Mouse (Mus musculus): ENCODE data around the gene Rgs3. TPM values are rescaled to one million over a fixed set of nuclear protein-coding genes. Genes with fewer than 3 reads are reported as not detected.

The Rgs3 gene
- polyA plus RNA-seq, 1 experiment from 2014 or later = 29.4 TPM

DNA sequence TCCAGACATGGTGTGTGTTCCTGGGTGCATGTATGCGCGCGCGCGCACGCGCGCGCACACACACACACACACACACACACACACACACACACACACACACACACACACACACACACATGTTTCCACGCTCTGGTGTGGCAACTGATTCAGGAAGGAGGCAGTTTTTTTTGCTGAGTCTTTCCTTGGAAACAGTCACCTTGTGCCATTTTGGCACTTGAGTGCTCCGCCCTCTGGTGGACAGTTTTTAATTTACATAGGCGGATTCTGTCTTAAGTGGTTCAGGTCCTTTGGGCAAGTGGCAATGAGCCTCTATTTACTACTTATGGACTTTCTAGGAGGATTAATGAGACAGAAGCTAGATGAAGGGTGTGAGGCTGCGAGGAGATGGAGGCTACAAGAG lies 136.3 kb downstream of the Rgs3 start:
- 70% methylated on average over 13 of the region's 13 CpGs for WGBS
- Histone ChIP-seq H3K9me3 (replicated peaks) (no peaks in the 10 kb centered on the region), H3K4me3 (no peak overlapping the region), H3K27ac (replicated peaks) (no peak overlapping the region), H3K36me3 (peaks cover 67% of the 10 kb centered on the region), H3K27me3 (ENCODE audit: low read depth, poor library complexity, severe bottlenecking) (no peaks in the 10 kb centered on the region), H3K4me1 (peaks cover 63% of the 10 kb centered on the region)
- peak; percentile 49 for DNase-seq (ENCODE audit: low spot score)

DNA sequence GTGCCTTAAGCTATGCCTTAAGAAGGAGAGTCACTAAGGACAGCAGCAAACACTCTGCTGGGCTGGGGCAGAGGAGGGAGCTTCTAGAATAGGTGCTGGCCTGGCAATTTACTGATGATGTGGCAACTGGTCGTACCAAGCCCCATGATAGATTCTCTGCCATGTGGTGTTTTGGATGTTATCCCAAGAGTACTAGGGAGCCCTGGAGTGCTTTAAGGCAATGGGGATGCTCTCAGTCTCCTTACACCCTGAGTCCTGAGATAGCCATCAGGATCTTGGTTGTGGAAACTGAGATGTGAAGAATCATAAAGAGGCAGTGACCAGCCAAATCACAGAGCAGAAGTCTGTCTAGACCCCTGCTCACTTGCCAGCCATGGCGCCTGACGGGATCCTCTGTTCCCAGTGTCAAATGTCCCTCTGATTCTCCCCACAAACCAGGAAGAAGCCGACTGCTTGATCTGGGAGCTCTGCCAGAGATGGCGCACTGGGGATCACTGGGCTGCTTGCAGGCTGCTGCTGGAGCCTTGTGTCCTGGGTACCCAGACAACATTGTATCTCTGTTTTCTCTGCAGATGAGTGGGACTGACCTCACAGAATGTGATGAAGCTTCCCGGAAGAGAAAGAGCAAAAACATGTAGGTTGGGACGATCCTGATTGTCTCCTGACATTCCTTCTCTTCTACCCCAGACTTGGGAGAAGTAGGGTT lies 137.2 kb downstream of the Rgs3 start:
- no peak overlapping the region for H3K4me3 ChIP-seq
- H3K36me3 ChIP-seq = peaks cover 67% of the 10 kb centered on the region
- 64% methylated on average over 7 of the region's 7 CpGs for WGBS
- peaks cover 58% of the 10 kb centered on the region for H3K4me1 ChIP-seq
- H3K9me3 ChIP-seq (replicated peaks) = no peaks in the 10 kb centered on the region
- no peak for DNase-seq (ENCODE audit: low spot score)
- H3K27me3 ChIP-seq (ENCODE audit: low read depth, poor library complexity, severe bottlenecking) = no peaks in the 10 kb centered on the region
- no peak overlapping the region for H3K27ac ChIP-seq (replicated peaks)

DNA sequence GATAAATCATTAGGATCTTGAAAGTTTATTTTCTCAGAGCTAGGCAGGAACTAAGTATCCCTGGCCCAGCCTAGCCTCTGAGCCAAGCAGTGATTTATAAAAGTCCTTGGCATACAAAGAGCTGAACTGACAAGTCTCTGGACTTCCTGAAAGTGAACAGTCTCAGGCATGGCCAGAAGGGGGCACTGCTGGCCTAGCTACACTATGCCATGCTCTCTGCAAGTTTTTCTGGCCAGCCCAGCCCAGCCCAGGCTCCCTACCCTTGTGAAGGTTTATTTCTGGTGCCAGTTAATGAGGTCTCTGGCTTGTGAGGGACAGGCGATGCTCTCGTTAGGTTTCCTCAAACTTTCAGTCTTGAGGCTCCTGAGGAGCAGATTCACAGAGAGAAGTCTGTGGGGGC lies 137.8 kb downstream of the Rgs3 start:
- H3K27ac ChIP-seq (replicated peaks) = 0 out of 2 replicates have a peak overlapping the region, but pooled peaks have one; percentile 18
- H3K4me1 ChIP-seq = peaks cover 58% of the 10 kb centered on the region
- no peak overlapping the region for H3K4me3 ChIP-seq

DNA sequence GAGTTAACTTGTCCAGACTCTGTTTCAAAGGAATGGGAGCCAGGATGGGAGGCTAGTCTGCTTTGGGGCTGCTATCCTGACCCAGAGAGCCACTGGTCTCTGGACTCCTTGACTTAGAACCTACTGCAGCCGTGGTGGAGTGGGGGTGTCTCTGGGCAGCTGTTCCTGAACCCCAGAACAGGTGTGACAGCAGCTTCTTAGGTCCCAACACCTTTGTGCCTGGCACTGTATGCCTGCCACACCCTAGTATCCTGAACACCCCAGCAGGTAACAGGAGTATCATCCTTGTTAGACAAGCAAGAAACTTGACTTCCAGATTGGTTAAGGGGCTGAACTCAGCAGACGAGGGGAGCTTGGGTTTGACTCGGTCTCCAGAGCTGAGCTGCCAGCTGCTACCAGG lies 138.9 kb downstream of the Rgs3 start:
- H3K9me3 ChIP-seq (replicated peaks) = no peaks in the 10 kb centered on the region
- 85% methylated on average over 3 of the region's 3 CpGs for WGBS
- H3K27ac ChIP-seq (replicated peaks) = no peak overlapping the region
- H3K27me3 ChIP-seq (ENCODE audit: low read depth, poor library complexity, severe bottlenecking) = no peaks in the 10 kb centered on the region
- DNase-seq (ENCODE audit: low spot score) = no peak
- peaks cover 49% of the 10 kb centered on the region for H3K4me1 ChIP-seq
- peaks cover 59% of the 10 kb centered on the region for H3K36me3 ChIP-seq
- H3K4me3 ChIP-seq = no peak overlapping the region

More for the DNA sequence above, 137.8 kb downstream of the Rgs3 start:
- DNase-seq (ENCODE audit: low spot score) = peak; percentile 73
- Histone ChIP-seq H3K9me3 (replicated peaks) (no peaks in the 10 kb centered on the region), H3K27me3 (ENCODE audit: low read depth, poor library complexity, severe bottlenecking) (no peaks in the 10 kb centered on the region), H3K36me3 (peaks cover 62% of the 10 kb centered on the region)
- WGBS = 34% methylated on average over 2 of the region's 2 CpGs

- H3K36me3 ChIP-seq = peaks cover 59% of the 10 kb centered on the region
- peak overlapping the region; percentile 34 for H3K4me3 ChIP-seq
These were observed 139.7 kb downstream of the Rgs3 start for GRCm38 (mm10) chr4:62699191-62699812.

DNA sequence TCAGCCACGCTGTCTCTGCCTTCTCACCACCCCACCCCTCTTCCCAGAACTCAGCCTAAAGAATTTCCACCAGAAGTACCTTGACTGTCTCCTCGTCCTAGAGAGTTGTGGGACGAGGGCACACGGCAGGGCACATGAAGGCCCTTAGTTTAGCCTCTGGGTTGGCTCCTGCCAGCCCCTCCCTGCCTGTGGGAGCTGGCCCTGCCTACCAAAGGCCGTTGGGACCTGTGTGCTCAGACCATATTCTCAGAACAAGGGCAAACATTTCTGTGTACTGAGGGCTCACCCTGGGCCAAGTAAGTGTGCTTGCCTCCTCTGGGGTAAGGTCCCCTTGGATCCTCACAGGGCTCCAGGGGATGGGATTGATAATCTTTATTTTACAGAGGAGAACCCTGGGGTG lies 140.8 kb downstream of the Rgs3 start:
- H3K4me3 ChIP-seq = peak overlapping the region; percentile 34

More at GRCm38 (mm10) chr4:62699191-62699812, 139.7 kb downstream of the Rgs3 start:
- peak overlapping the region; percentile 80 for H3K27ac ChIP-seq (replicated peaks)
- H3K27me3 ChIP-seq (ENCODE audit: low read depth, poor library complexity, severe bottlenecking) = no peaks in the 10 kb centered on the region
- peak; percentile 90 for DNase-seq (ENCODE audit: low spot score)
- under 1% methylated on average over 10 of the region's 10 CpGs for WGBS
- peaks cover 45% of the 10 kb centered on the region for H3K4me1 ChIP-seq
- no peaks in the 10 kb centered on the region for H3K9me3 ChIP-seq (replicated peaks)

GRCm38 (mm10) chr4:62703151-62703550 lies 143.5 kb downstream of the Rgs3 start:
- Histone ChIP-seq H3K27me3 (ENCODE audit: low read depth, poor library complexity, severe bottlenecking) (no peaks in the 10 kb centered on the region), H3K4me3 (no peak overlapping the region), H3K4me1 (peaks cover 40% of the 10 kb centered on the region), H3K9me3 (replicated peaks) (no peaks in the 10 kb centered on the region), H3K27ac (replicated peaks) (no peak overlapping the region), H3K36me3 (peaks cover 50% of the 10 kb centered on the region)
- WGBS = 79% methylated on average over 9 of the region's 9 CpGs
- DNase-seq (ENCODE audit: low spot score) = no peak

More for the DNA sequence above, 140.8 kb downstream of the Rgs3 start:
- Histone ChIP-seq H3K27me3 (ENCODE audit: low read depth, poor library complexity, severe bottlenecking) (no peaks in the 10 kb centered on the region), H3K36me3 (peaks cover 58% of the 10 kb centered on the region), H3K27ac (replicated peaks) (peak overlapping the region; percentile 80), H3K9me3 (replicated peaks) (no peaks in the 10 kb centered on the region), H3K4me1 (peaks cover 42% of the 10 kb centered on the region)
- 82% methylated on average over 5 of the region's 5 CpGs for WGBS
- no peak for DNase-seq (ENCODE audit: low spot score)

DNA sequence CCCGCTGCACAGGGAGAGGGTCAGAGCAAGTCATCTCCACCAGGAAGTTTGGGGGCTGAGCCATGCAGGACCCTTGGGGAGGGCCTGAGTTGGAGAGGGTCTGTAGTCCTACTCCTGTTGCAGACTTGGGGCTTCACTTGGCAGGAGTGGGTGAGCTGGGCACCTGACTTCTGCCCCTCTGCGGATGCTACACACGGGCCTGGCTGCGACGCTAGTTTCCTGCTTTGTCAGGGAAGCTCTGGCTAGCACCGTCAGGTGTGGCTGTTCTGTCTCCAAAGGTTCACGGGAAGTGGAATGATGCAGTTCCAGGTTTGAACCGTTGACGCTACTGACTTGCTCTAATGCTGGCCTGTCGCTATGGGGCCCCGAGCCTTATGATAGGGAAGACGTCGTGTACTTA lies 144.6 kb downstream of the Rgs3 start:
- H3K27me3 ChIP-seq (ENCODE audit: low read depth, poor library complexity, severe bottlenecking) = no peaks in the 10 kb centered on the region
- H3K27ac ChIP-seq (replicated peaks) = no peak overlapping the region
- H3K4me1 ChIP-seq = peaks cover 31% of the 10 kb centered on the region
- no peaks in the 10 kb centered on the region for H3K9me3 ChIP-seq (replicated peaks)
- DNase-seq (ENCODE audit: low spot score) = no peak
- H3K4me3 ChIP-seq = no peak overlapping the region
- WGBS = 95% methylated on average over 13 of the region's 13 CpGs
- H3K36me3 ChIP-seq = peaks cover 45% of the 10 kb centered on the region

- Histone ChIP-seq H3K4me1 (peaks cover 23% of the 10 kb centered on the region), H3K27ac (replicated peaks) (0 out of 2 replicates have a peak overlapping the region, but pooled peaks have one; percentile 13), H3K27me3 (ENCODE audit: low read depth, poor library complexity, severe bottlenecking) (no peaks in the 10 kb centered on the region), H3K4me3 (no peak overlapping the region), H3K36me3 (peaks cover 41% of the 10 kb centered on the region), H3K9me3 (replicated peaks) (no peaks in the 10 kb centered on the region)
- WGBS = 82% methylated on average over 10 of the region's 10 CpGs
- no peak for DNase-seq (ENCODE audit: low spot score)
These were observed 145.4 kb downstream of the Rgs3 start for GRCm38 (mm10) chr4:62705013-62705412.

DNA sequence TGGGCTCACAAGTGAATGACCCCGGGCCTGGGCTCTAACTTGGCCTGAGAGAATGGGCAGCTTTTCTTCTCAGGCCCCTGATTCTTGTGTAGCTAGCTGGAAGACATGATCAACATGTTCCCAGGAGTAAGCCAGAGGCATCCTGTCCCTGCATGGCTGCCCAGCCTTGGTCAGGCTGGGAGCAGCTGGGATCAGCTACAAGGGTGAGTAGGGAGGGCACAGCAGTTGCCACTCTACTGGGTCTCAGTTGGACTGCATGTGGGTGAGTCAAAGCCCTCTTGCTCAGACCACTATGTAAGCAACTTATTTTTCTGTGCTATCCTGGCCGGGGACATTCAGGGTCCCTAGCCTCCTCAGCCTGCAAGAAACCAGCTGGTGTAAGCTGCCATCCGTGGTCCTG lies 146.1 kb downstream of the Rgs3 start:
- Histone ChIP-seq H3K4me1 (peaks cover 18% of the 10 kb centered on the region; the same call in 1 of the 2 replicates), H3K27me3 (ENCODE audit: low read depth, poor library complexity, severe bottlenecking) (no peaks in the 10 kb centered on the region), H3K36me3 (peaks cover 34% of the 10 kb centered on the region), H3K27ac (replicated peaks) (no peak overlapping the region), H3K9me3 (replicated peaks) (no peaks in the 10 kb centered on the region), H3K4me3 (no peak overlapping the region)
- DNase-seq (ENCODE audit: low spot score) = no peak
- 56% methylated on average over 3 of the region's 3 CpGs for WGBS

- Histone ChIP-seq H3K27me3 (ENCODE audit: low read depth, poor library complexity, severe bottlenecking) (no peaks in the 10 kb centered on the region), H3K27ac (replicated peaks) (no peak overlapping the region; the same call in 1 of the 2 replicates), H3K4me3 (no peak overlapping the region), H3K4me1 (peaks cover 18% of the 10 kb centered on the region; the same call in 1 of the 2 replicates), H3K36me3 (peaks cover 19% of the 10 kb centered on the region), H3K9me3 (replicated peaks) (no peaks in the 10 kb centered on the region)
- WGBS = 86% methylated on average over 7 of the region's 7 CpGs
- DNase-seq (ENCODE audit: low spot score) = no peak
These were observed 148.4 kb downstream of the Rgs3 start for GRCm38 (mm10) chr4:62708084-62708483.

GRCm38 (mm10) chr4:62708994-62709393 lies 149.3 kb downstream of the Rgs3 start:
- no peak overlapping the region for H3K27ac ChIP-seq (replicated peaks)
- DNase-seq (ENCODE audit: low spot score) = no peak
- no peak overlapping the region for H3K4me3 ChIP-seq
- no peaks in the 10 kb centered on the region for H3K9me3 ChIP-seq (replicated peaks)
- H3K27me3 ChIP-seq (ENCODE audit: low read depth, poor library complexity, severe bottlenecking) = no peaks in the 10 kb centered on the region
- 81% methylated on average over 1 of the region's 1 CpGs for WGBS
- H3K36me3 ChIP-seq = peaks cover 10% of the 10 kb centered on the region
- H3K4me1 ChIP-seq = peaks cover 18% of the 10 kb centered on the region; the same call in 1 of the 2 replicates

DNA sequence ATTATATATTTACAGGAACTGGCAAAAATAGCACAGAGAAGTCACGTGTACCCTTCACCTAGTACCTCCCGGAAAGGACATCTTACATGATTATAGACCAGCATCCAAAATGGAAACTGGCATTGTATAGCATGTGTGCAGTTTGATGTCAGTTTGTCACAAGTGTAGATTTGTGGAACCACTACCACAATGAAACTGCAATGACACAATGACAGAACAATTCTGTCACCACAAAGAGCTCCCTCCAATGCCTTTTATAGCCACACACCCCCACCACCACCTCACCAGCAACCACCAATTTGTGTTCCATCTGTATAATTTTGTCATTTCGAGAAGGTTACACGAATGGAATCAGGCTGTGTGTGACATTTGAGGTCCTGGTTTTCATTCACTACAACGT lies 149.8 kb downstream of the Rgs3 start:
- 87% methylated on average over 5 of the region's 5 CpGs for WGBS
- H3K27me3 ChIP-seq (ENCODE audit: low read depth, poor library complexity, severe bottlenecking) = no peaks in the 10 kb centered on the region

More for the DNA sequence above, 149.8 kb downstream of the Rgs3 start:
- Histone ChIP-seq H3K4me3 (no peak overlapping the region), H3K4me1 (peaks cover 18% of the 10 kb centered on the region; the same call in 1 of the 2 replicates), H3K27ac (replicated peaks) (no peak overlapping the region), H3K36me3 (peaks cover 5% of the 10 kb centered on the region), H3K9me3 (replicated peaks) (no peaks in the 10 kb centered on the region)
- DNase-seq (ENCODE audit: low spot score) = no peak

Measured in midbrain, embryonic 10.5 days (tissue).